Mouse (Mus musculus): ENCODE results near the gene Ccdc12.
"Not testable (repeated sequence)": the region's sequence is repeated elsewhere in the genome, so short reads cannot be mapped to it uniquely, and the experiment has no call there.

Gene Ccdc12

DNA sequence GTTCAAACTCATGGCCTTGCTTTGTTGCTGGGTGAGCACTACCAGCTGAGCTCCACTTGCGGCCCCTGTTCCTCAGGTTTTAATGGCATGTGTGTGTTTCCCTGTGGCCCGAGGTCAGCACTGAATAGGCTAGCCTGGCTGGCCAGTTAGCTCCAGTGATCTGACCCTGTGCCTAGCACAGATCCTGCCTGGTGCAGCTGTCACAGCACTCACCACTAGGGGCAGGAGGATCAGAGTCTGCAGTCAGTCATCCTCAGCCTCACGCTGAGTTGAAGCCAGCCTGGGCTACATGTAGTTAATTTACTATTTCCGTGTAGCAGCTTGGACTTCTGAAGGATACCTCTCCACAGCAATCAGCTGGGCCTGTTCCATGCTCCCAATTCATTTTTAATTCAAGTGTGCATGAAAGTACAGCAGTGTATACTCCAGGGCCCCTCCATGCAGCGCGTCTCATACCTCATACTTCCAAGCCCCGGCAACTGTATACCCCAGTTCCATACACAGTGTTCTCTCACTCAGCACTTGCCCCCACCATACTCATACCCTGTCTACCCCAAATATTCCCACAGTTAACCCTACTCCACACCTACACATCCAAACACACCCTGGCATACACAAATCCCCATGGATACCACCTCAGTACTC lies 16.3 kb downstream of the Ccdc12 start:
- DNase-seq (ENCODE audit: extremely low spot score, low read depth, low spot score) = no peak

DNA sequence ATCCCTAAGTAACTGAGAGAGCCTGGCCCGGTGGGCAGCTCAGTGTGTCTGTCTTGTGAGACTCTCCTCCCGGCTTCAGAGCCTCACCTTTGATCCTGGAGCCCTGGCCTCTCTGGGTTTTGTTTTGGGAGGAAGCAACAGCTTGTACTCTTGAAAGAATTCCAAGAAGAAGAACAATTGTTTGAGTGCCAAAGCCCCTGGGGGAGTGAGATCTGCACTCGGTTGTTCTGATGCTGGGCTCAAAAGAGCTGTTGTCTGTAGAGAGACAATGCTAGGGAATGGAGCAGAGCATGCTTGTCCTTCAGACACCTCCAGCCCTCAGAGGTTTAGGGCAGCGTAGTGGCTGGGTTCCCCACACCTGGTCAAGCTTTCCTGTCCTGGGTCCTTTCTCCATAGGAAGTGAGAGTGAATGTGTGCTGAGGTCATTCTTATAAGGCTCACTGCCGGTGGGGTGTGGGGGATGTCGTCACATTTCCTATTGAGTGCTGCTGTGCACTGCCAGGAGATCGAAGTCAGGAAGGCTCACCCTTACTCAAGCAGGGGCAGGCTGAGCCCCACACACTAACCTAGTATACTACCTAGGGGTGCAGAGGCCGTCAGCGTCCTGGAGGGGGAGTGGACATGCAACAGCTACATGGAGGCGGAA lies 16.9 kb downstream of the Ccdc12 start:
- DNase-seq (ENCODE audit: extremely low spot score, low read depth, low spot score) = no peak

DNA sequence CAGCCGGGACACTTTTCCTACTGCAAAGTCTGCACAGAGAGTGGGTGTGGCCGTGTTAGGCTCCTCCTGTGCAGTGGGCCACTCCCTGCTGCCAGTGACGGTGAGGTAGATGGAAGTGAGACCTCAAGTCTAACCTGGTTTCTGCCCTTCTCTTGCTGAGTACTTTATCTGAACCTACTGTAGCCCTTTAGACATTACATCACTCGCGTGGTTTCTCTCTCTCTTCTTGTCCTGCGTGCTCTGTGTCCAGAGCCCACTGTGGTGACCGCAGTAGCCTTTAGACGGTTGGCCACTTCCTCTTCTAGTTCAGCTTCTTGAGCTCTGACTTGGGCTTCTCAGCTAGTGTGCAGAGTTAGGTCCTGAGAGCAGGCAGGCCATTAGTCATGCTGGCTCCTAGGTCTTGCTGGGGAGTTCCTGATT lies 20.2 kb downstream of the Ccdc12 start:
- DNase-seq (ENCODE audit: extremely low spot score, low read depth, low spot score) = no peak

DNA sequence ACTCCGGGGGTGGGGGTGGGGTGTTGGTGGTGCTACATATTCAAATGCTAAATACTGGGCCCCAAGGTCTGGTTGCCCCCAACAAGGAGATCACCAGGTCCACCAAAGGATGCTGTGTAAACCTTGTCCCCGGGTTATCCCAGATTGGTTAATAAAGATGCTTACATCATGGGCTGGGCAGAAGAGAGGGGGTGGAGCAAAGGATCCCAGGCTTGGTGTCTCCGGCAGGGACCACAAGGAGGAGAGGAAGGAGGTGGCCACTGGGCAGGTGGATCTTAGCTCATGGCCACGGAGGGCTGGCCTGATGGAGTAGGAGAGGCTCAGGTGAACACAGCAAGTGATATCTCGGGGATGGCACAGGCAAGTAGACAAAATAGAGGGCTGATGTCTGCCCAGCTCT lies 22.6 kb downstream of the Ccdc12 start:
- no peak for DNase-seq (ENCODE audit: extremely low spot score, low read depth, low spot score)

DNA sequence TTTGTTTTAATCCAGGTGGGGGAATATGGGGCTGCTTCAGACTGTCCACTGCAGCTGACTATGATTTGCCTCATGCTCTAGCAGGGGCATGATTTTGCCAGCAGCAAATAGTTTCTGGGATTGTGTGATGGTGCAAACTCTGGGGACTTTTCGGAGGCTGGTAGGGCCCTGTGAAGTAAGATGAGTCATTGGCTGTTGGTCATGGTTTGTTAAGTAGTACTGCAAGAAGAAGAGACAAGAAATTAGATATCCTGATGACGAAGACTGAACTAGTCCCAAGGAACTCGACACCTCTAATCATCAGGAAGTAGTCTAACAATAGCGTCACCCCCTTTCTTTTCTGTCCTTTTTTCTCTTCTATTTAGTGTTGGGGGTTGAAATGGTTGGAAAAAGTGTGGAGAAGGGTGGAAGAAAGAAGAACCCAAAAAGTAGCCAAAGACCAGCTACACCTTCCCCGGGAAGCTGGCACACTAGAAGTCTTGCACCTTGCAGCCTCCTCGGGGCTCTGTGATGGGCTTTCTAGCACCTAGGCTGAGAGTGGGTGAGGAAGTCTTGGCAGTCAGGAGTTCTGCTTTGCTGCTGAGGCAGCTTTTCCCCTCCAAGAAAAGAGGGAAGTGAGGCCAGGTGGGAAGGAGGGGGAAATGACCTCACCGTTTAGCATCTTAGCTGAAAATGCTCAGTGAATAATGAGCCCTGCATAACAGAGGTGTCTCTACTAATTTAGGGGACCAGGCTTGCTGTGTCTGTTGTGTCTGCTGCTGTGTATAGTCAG lies 24.6 kb downstream of the Ccdc12 start:
- DNase-seq (ENCODE audit: extremely low spot score, low read depth, low spot score) = no peak

DNA sequence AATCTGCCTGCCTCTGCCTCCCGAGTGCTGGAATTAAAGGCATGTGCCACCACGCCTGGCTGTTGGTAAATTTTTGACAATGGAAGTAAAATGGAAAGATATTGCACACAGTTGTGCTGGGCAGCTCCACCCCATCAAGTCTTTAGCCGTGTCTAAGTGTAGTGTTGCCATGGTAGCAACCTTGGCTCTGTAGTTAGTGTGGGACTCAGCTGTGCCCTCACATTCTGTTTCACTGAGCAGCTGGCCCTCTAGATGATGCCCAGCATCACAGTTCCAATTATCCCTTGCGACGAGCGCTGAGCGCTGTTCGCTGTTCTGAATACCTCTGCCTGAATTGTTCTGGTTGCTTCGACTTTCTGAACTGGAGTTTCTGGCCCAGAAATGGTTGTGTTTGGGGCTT lies 25.5 kb downstream of the Ccdc12 start:
- no peak for DNase-seq (ENCODE audit: extremely low spot score, low read depth, low spot score)

DNA sequence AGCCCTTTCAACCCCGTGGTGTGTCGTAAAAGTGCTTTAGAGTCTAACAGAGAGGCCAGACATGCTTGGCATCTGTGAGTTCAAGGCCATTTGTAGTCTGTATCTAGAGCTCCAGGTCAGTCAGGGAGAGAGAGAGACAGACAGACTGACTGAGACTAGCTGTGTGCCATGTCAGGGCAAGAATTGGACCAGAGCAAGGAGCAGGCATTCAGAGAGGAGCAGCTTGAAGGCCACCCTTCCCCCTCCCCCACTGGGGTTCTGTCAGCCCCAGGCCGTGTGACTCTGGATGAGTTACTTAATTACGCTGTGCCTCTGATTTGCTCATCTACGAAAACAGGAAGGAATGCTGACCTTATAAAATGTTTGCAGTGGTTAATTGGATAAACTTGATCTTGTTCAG lies 26.0 kb downstream of the Ccdc12 start:
- no peak for DNase-seq (ENCODE audit: extremely low spot score, low read depth, low spot score)

DNA sequence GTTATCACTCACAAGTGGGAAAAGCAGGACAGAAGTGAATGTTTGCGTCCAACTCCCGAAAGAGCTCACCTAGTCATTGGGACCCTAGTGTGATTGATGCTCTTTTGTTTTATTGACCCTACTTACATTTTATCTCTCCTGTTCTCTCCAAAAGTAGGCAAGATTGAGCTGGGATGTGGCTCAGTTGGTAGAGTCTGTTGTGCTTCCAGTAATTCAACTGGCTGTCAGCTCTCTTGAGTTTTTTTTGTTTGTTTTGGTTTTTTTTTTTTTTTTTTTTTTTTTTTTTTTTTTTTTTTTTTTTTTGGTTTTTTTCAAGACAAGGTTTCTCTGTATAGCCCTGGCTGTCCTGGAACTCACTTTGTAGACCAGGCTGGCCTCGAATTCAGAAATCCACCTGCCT lies 26.4 kb downstream of the Ccdc12 start:
- not testable (repeated sequence) for DNase-seq (ENCODE audit: extremely low spot score, low read depth, low spot score)

DNA sequence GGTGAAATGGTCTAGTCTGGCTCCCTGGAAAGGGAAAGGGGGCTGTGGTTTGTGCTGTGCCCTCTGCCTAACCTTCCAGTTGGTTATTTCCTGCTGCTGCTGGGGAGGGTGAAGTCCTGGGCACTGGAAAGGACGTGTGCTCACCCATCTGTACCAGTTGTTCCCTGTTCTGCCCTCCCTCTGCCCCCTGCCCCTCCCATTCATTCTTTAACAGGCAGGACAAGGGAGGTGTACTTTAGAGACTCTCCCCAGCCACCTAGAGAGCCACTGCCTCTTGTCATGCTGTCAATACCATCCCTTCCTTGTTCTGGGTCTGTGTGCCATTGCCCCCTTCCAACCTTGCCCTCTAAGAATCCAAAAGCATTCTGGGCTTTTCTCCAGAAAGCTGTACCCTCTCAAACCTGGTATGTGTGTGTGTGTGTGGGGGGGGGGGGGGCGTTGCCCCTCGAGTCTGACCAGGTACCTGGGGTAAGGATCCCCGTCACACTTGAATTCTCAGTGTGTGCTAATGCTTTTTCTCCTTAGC lies 27.3 kb downstream of the Ccdc12 start:
- no peak for DNase-seq (ENCODE audit: extremely low spot score, low read depth, low spot score)

DNA sequence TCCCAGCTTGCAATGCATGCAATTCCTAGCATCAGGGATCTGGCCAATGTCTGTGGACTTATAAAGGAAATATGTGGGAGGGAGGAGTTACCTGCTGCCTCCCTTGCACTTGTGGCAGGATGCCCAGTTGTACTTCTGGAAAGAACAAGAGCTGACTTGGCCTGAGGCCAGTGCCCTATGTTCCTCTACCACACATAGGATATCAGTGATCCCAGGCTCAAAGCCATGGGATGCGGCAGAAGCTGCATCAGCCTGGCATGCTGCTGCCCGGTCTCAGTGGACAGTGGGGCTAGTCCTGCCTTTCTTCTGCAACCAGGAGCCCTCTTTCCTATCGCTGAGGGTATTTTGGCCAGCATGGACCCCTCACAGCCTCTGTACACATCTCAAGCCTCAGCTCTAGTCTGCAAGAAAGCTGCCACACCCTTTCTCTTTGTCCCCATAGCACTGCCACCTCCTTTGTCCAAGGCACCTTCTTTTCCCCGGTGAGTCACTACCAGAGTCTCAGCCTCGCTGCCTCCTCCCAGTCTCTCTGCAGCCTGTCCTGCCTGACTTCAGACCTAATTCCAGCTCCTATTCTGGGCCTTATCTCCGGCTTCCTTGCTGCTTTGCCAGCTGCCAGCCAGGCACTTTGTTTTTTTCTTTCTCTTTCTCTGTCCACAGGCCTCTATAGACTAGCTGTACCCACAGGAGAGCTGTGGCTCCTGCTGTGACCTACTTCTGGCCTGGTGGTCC lies 28.0 kb downstream of the Ccdc12 start:
- no peak for DNase-seq (ENCODE audit: extremely low spot score, low read depth, low spot score)

DNA sequence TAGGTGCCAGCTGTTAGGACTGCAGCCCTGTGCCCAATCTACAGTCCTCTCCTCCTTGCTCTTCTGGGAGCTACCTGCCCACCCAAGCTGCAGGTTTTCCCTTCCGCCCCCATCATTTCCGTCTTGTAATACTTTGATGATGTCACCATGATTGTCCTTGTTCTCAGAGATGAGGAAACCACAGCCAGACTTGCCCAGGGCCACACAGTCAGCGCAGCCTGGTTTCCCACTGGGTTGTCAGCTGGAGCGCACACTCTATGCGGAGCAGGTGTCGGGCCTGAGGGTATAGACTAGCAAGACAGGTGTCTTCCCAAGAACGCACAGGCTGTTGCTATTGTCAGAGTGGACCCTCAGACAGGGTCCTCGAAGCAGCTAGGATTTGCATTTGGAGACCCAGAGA lies 28.9 kb downstream of the Ccdc12 start:
- DNase-seq (ENCODE audit: extremely low spot score, low read depth, low spot score) = no peak

DNA sequence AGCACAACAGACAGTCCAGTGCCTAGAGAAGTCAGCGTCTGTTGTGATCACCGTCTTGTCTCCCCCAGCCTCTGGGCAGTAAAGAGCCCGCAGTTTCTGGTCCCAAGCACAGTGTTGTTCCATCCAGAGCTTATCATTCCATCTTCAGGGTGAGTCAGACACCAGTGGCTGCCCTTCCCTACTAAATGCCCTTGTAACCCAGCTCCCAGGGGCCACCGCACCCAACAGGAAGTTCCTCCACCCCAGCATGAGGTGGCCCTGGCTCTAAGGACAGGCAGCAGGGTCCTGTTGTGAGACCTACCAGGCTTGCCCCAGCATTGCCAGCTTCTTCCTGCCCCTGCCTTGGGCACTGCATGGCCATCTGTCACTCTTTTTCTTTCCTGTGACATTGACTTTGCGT lies 29.3 kb downstream of the Ccdc12 start:
- no peak for DNase-seq (ENCODE audit: extremely low spot score, low read depth, low spot score)

DNA sequence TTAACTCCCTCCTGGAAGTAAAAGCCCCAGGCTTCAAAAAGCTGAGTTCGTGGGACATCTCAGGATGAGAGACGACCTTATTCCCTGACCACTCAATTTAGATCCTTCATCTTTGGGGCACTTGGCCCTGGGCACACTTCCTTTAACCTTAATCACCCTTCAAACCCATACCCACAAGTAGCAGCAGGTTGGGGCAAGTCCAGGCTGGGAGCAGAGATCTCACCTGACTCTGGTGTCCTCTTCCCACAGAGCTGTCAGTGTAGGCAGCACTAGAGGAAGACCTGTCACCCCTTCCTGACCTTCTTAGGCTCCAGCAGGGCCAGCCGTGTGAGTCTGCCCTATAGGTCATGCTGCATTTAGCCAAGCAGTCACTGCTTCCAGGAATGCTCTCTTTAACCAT lies 30.2 kb downstream of the Ccdc12 start:
- DNase-seq (ENCODE audit: extremely low spot score, low read depth, low spot score) = no peak

DNA sequence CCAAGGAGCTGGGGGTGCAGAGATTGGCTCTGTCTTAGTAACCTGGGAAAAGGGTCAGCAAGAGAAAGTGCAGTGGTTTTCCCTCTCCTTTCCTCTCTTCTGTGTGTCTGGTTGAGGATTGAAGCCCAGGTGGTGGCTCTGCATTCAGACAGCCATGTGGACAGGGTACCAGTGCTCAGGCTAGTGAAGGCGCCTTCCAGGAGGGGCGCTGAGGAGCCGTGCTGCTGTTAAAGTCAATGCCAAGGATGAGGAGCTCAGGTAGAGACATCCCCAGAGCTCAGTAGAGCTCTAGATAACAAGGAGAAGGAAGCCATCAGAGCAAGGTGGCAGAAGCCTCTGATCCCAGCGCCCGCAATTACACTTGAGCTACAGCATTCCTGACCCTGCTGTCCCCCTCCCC lies 30.8 kb downstream of the Ccdc12 start:
- DNase-seq (ENCODE audit: extremely low spot score, low read depth, low spot score) = no peak

DNA sequence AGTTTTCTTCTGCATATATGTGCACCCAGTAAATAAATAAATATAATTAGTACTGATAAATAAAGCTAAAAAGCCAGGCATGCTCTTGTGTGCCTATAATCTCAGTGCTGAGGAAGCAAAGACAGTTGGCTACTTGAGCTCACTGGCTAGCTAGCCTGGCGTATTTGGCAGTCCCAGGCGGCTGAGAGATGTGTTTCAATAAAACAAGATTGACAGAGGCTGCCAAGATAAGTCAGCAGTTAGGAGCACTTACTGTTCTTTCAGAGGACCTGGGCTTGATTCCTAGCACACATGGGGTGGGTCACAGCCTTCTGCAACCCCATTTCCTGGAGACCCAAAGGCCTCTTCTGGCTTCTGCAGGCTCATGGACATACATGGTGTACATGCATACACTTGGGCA lies 31.5 kb downstream of the Ccdc12 start:
- DNase-seq (ENCODE audit: extremely low spot score, low read depth, low spot score) = no peak

DNA sequence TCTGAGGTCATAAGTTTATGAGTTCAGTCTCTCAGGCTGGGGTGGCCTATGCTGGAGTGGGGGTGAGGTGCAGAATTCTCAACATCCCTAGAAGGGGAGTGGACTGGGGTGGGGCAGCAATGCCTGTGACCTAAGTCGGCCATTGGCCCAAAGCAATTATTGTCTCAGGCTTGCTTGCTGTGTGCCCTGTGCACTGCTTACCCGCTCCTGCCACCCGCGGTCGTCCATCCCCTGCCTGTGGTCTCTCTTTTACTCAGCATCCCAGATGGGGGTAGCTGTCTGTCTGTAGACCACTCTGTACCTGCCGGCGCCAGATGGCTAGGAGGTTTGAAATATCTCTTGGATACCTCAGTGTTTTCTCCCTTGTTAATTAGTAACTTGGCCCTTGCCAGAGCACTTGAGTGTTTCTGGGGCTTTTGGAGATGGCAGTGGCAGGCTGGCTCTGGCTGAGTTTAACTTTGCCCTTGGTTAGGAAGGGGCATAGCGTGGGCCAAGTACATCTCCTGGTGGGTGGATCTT lies 33.0 kb downstream of the Ccdc12 start:
- DNase-seq (ENCODE audit: extremely low spot score, low read depth, low spot score) = no peak

DNA sequence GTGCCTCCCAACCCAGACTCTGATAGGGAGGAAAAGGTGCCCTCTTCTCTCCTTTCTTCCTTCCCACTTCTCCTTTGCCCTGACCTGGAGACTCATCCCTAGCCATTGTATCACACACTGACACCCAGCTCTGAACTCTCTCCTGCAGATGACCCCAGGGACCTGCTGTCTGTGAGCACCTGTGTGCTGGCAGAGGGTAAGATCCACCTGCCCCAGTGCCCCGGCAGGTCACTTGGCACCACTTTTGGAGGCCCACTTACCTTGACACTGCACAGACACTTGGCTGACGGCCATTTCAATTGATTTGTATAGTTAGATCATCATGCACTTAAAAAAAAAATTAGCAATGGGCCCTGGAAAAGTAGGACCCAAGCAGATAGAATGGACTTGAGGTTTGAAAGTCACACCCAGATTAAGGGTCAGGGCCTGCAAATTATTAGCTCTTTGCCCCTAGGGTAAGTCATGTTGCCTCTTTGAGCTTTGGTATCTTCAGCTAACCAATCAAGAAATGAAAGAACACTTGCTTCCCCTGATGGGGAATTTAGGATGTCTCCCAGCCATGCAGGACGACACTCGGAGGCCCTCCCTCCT lies 39.0 kb downstream of the Ccdc12 start:
- DNase-seq (ENCODE audit: extremely low spot score, low read depth, low spot score) = no peak

DNA sequence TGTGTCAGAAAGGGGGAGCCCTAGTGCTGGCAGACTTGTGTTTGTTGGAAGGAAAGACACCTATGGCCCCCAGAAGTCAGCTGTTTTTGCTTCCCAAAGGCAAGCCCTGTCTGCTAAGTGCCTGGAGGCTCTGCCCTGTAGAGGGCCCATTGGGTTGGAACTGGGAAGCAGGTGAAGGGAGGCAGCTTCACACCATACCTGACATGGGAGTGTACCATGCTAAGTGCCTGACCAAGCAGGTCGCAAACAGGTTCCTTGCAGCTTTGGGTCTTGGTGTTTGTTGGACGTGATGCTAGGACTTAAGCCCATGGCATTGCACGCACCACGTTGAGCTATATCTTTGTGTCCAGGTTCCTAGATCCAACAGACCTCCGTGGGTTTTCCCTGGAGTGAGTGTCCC lies 40.1 kb downstream of the Ccdc12 start:
- no peak for DNase-seq (ENCODE audit: extremely low spot score, low read depth, low spot score)

DNA sequence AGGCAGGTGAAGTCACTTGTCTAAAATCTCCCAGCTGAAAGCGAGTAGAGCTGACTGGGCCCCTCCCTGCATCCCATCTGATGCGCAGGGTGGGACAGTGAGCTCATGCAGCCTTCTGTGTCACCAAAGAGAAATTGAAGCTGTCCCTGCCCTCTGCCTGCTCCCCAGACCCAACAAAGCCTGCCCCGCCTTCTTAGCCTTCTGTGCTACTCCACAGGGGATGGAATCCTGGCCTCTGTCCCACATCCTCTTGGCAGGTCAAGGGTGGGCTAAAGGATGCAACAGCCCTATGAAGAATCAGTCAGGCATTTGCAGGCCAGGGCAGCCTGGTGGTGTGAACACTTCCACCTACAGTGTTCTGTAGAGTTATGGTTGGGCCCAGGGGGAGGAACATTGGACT lies 41.2 kb downstream of the Ccdc12 start:
- no peak for DNase-seq (ENCODE audit: extremely low spot score, low read depth, low spot score)

DNA sequence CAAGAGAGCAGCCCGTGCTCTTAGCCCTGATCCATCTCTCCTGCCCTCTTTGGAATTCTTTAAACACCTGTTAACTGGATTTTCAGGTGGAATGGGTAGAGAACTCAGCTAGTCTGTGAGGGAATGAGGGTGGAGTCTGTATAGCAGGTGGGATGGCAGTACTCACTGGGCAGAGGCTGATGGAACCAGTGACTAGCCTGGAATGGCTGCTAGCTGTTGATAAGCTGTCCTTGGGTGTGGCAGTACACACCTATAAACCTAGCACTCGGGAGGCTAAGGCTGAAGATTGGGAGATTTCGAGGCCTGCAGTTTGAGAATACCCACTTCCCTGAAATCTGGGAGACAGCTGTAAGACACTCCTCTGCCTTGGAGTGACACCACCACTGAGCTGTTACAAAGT lies 43.3 kb downstream of the Ccdc12 start:
- no peak for DNase-seq (ENCODE audit: extremely low spot score, low read depth, low spot score)
